Mouse (Mus musculus): ENCODE results near the gene Trp53rkb. TPM values are rescaled to one million over a fixed set of nuclear protein-coding genes. Genes with fewer than 3 reads are reported as not detected.
"Not testable (repeated sequence)": the region's sequence is repeated elsewhere in the genome, so short reads cannot be mapped to it uniquely, and the experiment has no call there.

Gene Trp53rkb
- under 1 TPM; 0.11 to 0.83 (median 0.44) TPM for polyA plus RNA-seq (2017; shearing (Covaris generic))

GRCm38 (mm10) chr2:166792355-166792754 is at the start of gene Trp53rkb:
Trp53rkb (plus strand) TSS chr2:166792531.
- no peak for ATAC-seq

GRCm38 (mm10) chr2:166743504-166743903 is 48.8 kb upstream of the Trp53rkb start:
- no peak for ATAC-seq

- no peak for ATAC-seq
Observed at GRCm38 (mm10) chr2:166744433-166744832, 47.9 kb upstream of the Trp53rkb start.

GRCm38 (mm10) chr2:166745849-166746248 is 46.5 kb upstream of the Trp53rkb start:
- ATAC-seq: no peak

GRCm38 (mm10) chr2:166746261-166746913 is 45.9 kb upstream of the Trp53rkb start:
- ATAC-seq: not testable (repeated sequence)

- ATAC-seq: no peak
Observed at GRCm38 (mm10) chr2:166750620-166751191, 41.6 kb upstream of the Trp53rkb start.

- ATAC-seq: no peak
Observed at GRCm38 (mm10) chr2:166754194-166754593, 38.1 kb upstream of the Trp53rkb start.

- peak; percentile 43 for ATAC-seq
Observed at GRCm38 (mm10) chr2:166754760-166755159, 37.6 kb upstream of the Trp53rkb start.

GRCm38 (mm10) chr2:166757969-166758368 is 34.4 kb upstream of the Trp53rkb start:
- ATAC-seq: no peak

- no peak for ATAC-seq
Observed at GRCm38 (mm10) chr2:166764051-166764450, 28.3 kb upstream of the Trp53rkb start.

GRCm38 (mm10) chr2:166767591-166767990 is 24.7 kb upstream of the Trp53rkb start:
- ATAC-seq: no peak

GRCm38 (mm10) chr2:166771396-166771795 is 20.9 kb upstream of the Trp53rkb start:
- ATAC-seq: no peak

GRCm38 (mm10) chr2:166773587-166773986 is 18.7 kb upstream of the Trp53rkb start:
- no peak for ATAC-seq

- ATAC-seq: no peak
Observed at GRCm38 (mm10) chr2:166774275-166774674, 18.1 kb upstream of the Trp53rkb start.

GRCm38 (mm10) chr2:166775357-166775893 is 16.9 kb upstream of the Trp53rkb start:
- no peak for ATAC-seq

GRCm38 (mm10) chr2:166776272-166776671 is 16.1 kb upstream of the Trp53rkb start:
- ATAC-seq: no peak

- ATAC-seq: no peak
Observed at GRCm38 (mm10) chr2:166779956-166780355, 12.4 kb upstream of the Trp53rkb start.

GRCm38 (mm10) chr2:166780980-166781578 is 11.3 kb upstream of the Trp53rkb start:
- ATAC-seq: peak; percentile 67

GRCm38 (mm10) chr2:166784376-166784775 is 8.0 kb upstream of the Trp53rkb start:
- no peak for ATAC-seq

- ATAC-seq: peak; percentile 92
Observed at GRCm38 (mm10) chr2:166786353-166787004, 5.9 kb upstream of the Trp53rkb start.

- ATAC-seq: no peak
Observed at GRCm38 (mm10) chr2:166791738-166792137, 593 bp upstream of the Trp53rkb start.

- peak; percentile 89 for ATAC-seq
Observed at GRCm38 (mm10) chr2:166793542-166794214, 1.3 kb downstream of the Trp53rkb start.
